Mouse (Mus musculus) right cerebral cortex, postnatal 10 days (tissue): ENCODE measurements around the gene Rab5c.

ENCODE experiments used
- DNase-seq, 2 experiments: peaks; one replicate each; pipeline ENCODE4 v3.0.0; 2021; ENCODE audit warnings: low spot score in 2 of 2

The Rab5c gene

DNA sequence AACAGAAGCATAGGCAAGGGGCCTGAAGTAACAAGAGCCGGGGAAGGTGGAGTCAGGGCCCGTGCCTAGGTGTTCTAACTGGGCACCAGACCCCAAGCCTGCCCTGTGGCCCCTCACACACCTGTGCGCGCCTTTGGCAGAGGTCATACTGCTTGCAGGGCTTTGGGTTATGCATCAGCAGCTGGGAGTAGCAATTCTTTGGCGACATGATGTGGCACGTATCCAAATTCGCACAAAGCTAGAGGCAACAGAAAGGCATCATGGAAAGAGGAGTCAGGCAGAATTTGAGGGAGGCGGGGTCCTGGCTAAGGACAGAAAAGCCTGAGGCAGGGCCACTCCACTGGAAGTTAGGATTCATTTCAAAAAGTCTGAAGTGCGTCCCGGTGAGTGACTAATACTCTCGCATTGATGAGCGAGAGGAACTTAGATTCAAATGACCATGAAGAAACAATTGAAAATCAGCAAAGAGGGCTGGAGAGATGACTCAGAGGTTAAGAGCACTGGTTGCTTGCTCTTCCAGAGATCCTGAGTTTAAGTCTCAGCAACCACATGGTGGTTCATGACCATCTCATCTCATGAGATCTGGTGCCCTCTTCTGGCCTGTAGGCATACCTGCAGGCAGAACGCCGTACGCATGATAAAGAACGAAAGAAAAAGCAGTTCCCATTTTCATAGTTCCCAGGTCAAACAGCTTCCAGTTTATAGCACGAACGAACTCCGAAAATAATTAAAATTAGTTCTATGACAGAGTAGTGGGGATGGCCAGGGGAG is 35.7 kb downstream of the Rab5c start:
- peak; percentile 75 to 81 for DNase-seq

- DNase-seq = peak in 1 of 2 experiments; percentile 30
Observed at GRCm38 (mm10) chr11:100701301-100701700, 36.7 kb downstream of the Rab5c start.

DNA sequence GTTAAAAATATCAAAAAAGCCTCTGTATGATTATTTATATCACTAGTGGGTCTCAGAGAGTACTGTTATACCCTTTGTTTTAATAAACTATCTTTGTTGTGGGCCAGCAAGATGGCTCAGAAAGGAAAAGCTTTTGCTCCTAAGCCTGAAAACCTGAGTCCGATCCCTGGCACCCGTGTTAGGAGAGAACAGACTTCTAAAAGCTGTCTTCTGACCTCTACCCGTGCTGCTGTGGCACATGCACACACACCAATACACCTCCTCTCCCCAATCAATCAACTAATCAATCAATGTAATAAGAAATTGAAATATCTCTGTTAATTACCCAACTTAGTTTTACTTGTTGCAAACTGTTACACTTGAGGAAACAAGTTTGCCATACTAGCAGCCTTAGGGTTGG is 37.3 kb downstream of the Rab5c start:
- no peak for DNase-seq

- DNase-seq = no peak
Observed at GRCm38 (mm10) chr11:100697921-100698320, 40.1 kb downstream of the Rab5c start.

DNA sequence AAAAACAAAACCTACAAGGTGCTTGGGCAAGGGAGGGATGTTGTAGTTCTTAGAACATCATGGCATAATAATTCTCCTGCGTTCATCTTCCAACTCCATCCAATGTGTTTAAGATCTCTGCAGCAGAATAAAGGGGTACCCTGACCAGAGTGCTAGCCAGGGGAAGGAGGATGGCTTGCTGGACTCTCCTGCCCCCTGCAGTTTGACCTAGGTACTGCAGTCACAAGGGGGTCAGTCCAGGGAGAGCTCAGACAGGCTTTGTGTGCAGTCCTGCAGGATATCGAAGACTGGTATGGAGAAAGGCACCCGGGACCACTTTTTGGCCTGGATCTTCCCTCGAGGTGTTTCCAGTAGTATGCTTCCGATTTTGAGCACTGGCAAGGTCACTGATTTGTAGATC is 43.1 kb downstream of the Rab5c start:
- DNase-seq = peak in 1 of 2 experiments; percentile 78

- no peak for DNase-seq
Observed at GRCm38 (mm10) chr11:100693154-100693553, 44.9 kb downstream of the Rab5c start.

DNA sequence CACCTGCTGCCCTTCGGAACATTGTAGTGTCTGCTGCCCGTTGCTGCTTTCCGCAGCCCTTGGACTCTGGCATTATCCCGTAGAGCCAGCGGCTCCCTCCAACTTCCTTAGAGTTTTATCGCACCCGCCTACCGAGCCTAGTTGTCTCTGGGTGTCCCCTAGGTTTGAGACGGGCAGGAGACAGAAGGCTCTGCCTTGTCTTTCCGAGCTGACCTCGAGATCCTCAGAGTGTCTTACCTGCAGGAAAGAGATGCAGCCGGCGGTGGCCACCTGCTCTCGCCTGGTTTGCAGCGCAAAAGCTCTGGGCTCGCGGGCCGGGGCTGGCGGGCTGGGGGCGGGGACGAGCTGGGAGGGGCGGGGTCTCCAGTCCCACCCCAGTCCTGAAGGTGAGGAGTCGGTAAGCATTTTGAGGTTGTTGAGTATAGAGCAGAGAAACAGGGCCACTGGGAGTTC is 45.8 kb downstream of the Rab5c start, which contains the start of gene Zfp385c:
TSS of gene Zfp385c (minus strand) at position 292 of the 453 bp plus-strand sequence.
- no peak for DNase-seq

DNA sequence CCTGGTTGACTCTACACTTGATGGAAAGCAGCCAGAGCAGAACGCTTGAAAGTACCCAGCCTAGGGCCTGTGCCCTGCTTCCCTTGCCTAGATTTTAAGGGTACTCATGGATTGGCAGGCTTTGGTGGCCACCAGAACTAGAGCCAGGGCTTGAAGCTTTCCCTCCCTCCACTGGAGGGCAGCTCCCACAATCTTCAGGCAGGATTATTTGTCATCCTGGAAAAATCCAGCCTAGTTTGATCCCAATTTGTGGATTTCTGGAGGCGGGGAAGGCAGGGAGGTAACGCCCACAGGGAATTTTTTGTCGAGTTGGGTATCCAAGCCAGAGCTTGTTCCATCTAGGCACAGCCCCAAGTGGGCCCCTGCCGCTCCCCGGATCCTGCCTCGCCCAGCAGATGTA is 47.6 kb downstream of the Rab5c start:
- DNase-seq = no peak

DNA sequence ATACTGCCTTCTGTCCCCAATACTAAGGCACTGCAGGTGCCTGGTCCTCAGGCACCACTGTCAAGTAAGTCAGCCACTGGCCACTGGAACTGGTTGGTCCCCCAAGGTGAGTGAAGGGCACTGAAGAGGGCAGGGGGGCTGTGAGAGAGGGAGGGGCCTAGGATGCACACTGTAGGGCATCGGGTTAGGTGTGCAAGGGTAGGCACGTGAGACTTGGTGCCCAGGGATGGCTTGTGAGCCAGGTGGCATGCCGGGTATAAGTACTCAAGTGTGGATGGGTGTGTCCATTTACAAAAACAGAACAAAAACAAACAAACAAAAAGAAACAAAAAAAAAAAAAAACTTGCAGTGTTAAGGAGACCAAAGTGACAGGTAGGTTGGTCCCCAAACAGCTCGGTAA is 49.6 kb downstream of the Rab5c start:
- DNase-seq = no peak

- DNase-seq = no peak
Observed at GRCm38 (mm10) chr11:100687265-100687664, 50.8 kb downstream of the Rab5c start.

GRCm38 (mm10) chr11:100685371-100685770 is 52.6 kb downstream of the Rab5c start:
- DNase-seq = no peak

DNA sequence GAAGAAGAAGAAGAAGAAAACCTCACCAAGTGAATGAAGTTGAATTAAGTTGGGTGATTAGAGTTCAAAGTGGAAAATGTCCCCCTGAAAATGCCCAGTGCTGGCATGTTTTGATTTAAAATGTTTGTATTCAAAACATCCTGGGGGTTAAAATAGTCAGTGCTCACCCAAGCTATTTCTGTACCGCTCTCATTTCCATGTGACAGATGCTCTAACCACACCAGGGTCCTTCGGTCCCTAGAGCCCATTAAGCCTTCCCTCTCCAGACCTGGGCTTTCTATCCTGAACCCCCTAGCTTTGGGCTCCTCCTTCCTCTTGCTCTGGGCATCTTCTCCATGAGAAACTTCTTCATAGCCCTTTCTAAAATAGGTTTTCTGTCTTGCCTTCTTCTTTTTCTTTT is 53.9 kb downstream of the Rab5c start:
- DNase-seq = no peak

GRCm38 (mm10) chr11:100682526-100682925 is 55.5 kb downstream of the Rab5c start:
- DNase-seq = no peak

- DNase-seq = no peak
Observed at GRCm38 (mm10) chr11:100681826-100682225, 56.2 kb downstream of the Rab5c start.

DNA sequence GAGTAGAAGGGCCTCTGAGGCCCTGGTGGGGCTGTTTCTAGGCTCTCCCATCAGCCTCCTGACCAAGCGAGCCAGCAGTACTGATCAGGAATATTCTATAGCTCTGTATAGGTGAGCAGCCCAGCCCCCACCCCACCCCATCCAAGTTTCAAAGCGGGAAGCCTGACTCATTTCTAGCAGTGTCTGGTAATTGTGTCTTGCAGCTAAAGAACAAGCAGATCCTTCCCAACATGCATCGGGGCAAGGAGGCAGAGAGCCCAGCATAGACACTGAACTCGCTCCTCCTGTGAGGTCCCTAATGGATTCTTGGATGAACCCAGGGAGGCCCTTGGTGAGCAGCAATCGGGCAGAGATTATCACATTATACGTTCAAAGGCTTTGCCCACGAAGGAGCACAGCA is 60.2 kb downstream of the Rab5c start:
- no peak for DNase-seq

- peak in 1 of 2 experiments; percentile 48 for DNase-seq
Observed at GRCm38 (mm10) chr11:100673169-100673568, 64.8 kb downstream of the Rab5c start.

DNA sequence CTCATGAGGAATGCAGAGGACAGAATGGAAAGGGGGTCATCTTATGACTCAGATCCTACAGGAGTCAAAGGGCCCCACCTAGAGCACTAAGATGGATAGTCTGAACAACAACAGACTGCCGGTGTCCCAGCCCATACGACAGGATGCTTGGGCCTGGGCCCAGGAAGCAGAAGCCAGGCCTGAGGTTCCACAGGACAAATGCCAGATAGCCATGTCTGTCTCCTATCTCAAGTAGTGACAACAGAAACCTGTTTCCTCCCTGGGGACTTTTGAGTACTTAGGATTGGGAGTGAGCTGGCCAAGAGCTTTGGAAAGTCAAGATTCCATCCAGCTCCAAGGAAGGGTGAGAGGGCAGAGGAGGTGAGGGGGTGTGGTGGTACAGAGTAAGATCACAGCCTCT is 66.1 kb downstream of the Rab5c start:
- DNase-seq = no peak

DNA sequence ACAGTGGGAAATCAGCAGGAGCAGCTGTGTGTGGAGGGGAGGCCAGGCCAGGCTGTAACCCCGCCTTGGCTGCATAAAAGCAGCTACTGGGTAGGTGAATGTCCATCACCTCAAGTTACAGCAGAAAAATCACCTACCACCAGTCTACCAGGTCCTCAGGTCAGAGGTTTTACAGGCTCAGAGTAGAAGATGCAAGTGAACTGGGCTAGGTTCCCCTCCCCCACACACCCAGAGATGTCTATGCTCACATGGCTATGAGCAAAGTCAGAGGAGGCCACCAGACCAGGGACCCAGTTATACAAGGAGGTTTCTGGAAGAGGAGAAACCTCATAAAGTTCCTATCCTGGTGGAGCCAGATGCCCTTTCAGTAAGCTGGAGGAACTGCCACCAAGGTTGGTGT is 67.0 kb downstream of the Rab5c start:
- DNase-seq = no peak
